Mouse (Mus musculus) ES-E14 (cell line): ENCODE results near the gene Lamc3. TPM values are rescaled to one million over a fixed set of nuclear protein-coding genes. Genes with fewer than 3 reads are reported as not detected.

Source experiments
- DNase-seq: peaks from one replicate; pipeline ENCODE4 v3.0.0-alpha.2; 2013; ENCODE audit warnings: low read depth, low spot score
- H3K27ac ChIP-seq: 2 replicates; pipeline ENCODE4 v1.5.1; 2012; ENCODE audit warnings: low read depth, mild to moderate bottlenecking, low read length, moderate library complexity, mixed read lengths; ENCODE audit not compliant: poor library complexity, insufficient read depth, severe bottlenecking
- H3K36me3 ChIP-seq: 2 replicates; pipeline ENCODE4 v1.6.1; 2012; ENCODE audit warnings: mild to moderate bottlenecking, low read length, moderate library complexity, mixed read lengths; ENCODE audit not compliant: control insufficient read depth, poor library complexity, insufficient read depth, severe bottlenecking
- H3K4me1 ChIP-seq, 2 experiments: fragments of 150-350 bp in 1 of 2; sonication (generic) in 1 of 2; 2 replicates each; pipeline ENCODE4 v1.6.1; 2012; ENCODE audit warnings: low read length in 2 of 2, mild to moderate bottlenecking in 1 of 2, mixed read lengths in 1 of 2; ENCODE audit not compliant: control insufficient read depth in 2 of 2, insufficient read depth in 2 of 2, poor library complexity in 1 of 2
- H3K4me3 ChIP-seq, 2 experiments: fragments of 150-350 bp in 1 of 2; sonication (generic) in 1 of 2; 2 replicates each; pipeline ENCODE4 v1.5.1; 2012; ENCODE audit warnings: low read length in 2 of 2, low read depth in 1 of 2, mild to moderate bottlenecking in 1 of 2, mixed read lengths in 1 of 2; ENCODE audit not compliant: insufficient read depth in 1 of 2, poor library complexity in 1 of 2, severe bottlenecking in 1 of 2
- H3K9ac ChIP-seq: 2 replicates; pipeline ENCODE4 v1.6.1; 2012; ENCODE audit warnings: low read depth, mild to moderate bottlenecking, low read length, mixed read lengths; ENCODE audit not compliant: poor library complexity, insufficient read depth, severe bottlenecking
- H3K9me3 ChIP-seq: fragments of 150-350 bp; sonication (generic); 2 replicates; pipeline ENCODE4 v1.6.1; 2012; ENCODE audit warnings: low read depth, mild to moderate bottlenecking, low read length; ENCODE audit not compliant: control insufficient read depth, insufficient read depth
- CHD2 ChIP-seq: IDR thresholded peaks from 2 replicates; pipeline ENCODE4 v1.6.1; 2014; ENCODE audit warnings: mild to moderate bottlenecking, low read depth, low read length, inconsistent platforms
- HCFC1 ChIP-seq: IDR thresholded peaks from 2 replicates; pipeline ENCODE4 v1.6.1; 2012; ENCODE audit warnings: low read length, inconsistent platforms, borderline replicate concordance; ENCODE audit not compliant: insufficient read depth
- MAFK ChIP-seq: IDR thresholded peaks from 2 replicates; pipeline ENCODE4 v1.6.1; 2014; ENCODE audit warnings: mild to moderate bottlenecking, low read depth, low read length, inconsistent platforms; ENCODE audit not compliant: insufficient read depth
- ZC3H11A ChIP-seq: IDR thresholded peaks from 2 replicates; pipeline ENCODE4 v1.6.1; 2012; ENCODE audit warnings: low read depth, mild to moderate bottlenecking, inconsistent platforms, low read length, borderline replicate concordance
- ZNF384 ChIP-seq: IDR thresholded peaks from 2 replicates; pipeline ENCODE4 v1.6.1; 2012; ENCODE audit warnings: low read depth, low read length, inconsistent platforms
- in situ Hi-C, 2 experiments: fragments of 600-800 bp; cut with MboI; formaldehyde crosslinking; loops; one replicate each; pipeline ENCODE4 v1.15.1; 2025; ENCODE audit warnings: low sequenced_read_pairs in 2 of 2, inconsistent platforms in 1 of 2; ENCODE audit not compliant: unreplicated experiment in 2 of 2
- total RNA-seq: library from RNA; depleted of rRNA; stranded (reverse); fragments of 300-350 nt; gene quantifications from 2 replicates; pipeline ENCODE4 v1.2.3, GENCODE M21; 2012

Lamc3 gene
- total RNA-seq, 1 experiment: 0.18 TPM

GRCm38 (mm10) chr2:31868538-31869164 lies 18.4 kb upstream of the Lamc3 start:
- Histone ChIP-seq H3K9ac (no peak overlapping the region), H3K27ac (no peak overlapping the region), H3K9me3 (no peaks in the 10 kb centered on the region), H3K4me3 (no peak overlapping the region), H3K4me1 (peaks cover 0 to 7% of the 10 kb centered on the region in 2 experiments; a peak in 1 of 4 replicates), H3K36me3 (no peaks in the 10 kb centered on the region)
- no peak for TF ChIP-seq HCFC1
- no peak for TF ChIP-seq CHD2
- no peak for TF ChIP-seq MAFK
- TF ChIP-seq ZC3H11A: no peak
- no peak for TF ChIP-seq ZNF384
- in situ Hi-C loops: no loop called here
- DNase-seq: no peak

GRCm38 (mm10) chr2:31869692-31870091 lies 17.4 kb upstream of the Lamc3 start:
- no peak overlapping the region for H3K4me3 ChIP-seq
- no peak for DNase-seq
- in situ Hi-C loops: no loop called here
- no peak overlapping the region for H3K9ac ChIP-seq
- no peak for TF ChIP-seq ZNF384
- H3K36me3 ChIP-seq: no peaks in the 10 kb centered on the region
- H3K9me3 ChIP-seq: no peaks in the 10 kb centered on the region
- H3K4me1 ChIP-seq: peaks cover 0 to 7% of the 10 kb centered on the region in 2 experiments; a peak in 1 of 4 replicates
- H3K27ac ChIP-seq: no peak overlapping the region

- Histone ChIP-seq H3K9me3 (no peaks in the 10 kb centered on the region), H3K4me1 (peaks cover 0 to 7% of the 10 kb centered on the region in 2 experiments; a peak in 1 of 4 replicates), H3K4me3 (no peak overlapping the region), H3K27ac (no peak overlapping the region; the same call in 1 of the 2 replicates), H3K9ac (no peak overlapping the region), H3K36me3 (no peaks in the 10 kb centered on the region)
- in situ Hi-C loops: no loop called here
- DNase-seq: no peak
- TF ChIP-seq ZNF384 (no peak), MAFK (no peak), ZC3H11A (no peak), HCFC1 (no peak), CHD2 (no peak)
These were observed 16.4 kb upstream of the Lamc3 start for GRCm38 (mm10) chr2:31870683-31871082.

- Histone ChIP-seq H3K9ac (no peak overlapping the region), H3K36me3 (no peaks in the 10 kb centered on the region), H3K4me3 (no peak overlapping the region), H3K9me3 (no peaks in the 10 kb centered on the region), H3K27ac (no peak overlapping the region), H3K4me1 (peaks cover 0 to 4% of the 10 kb centered on the region in 2 experiments; a peak in 1 of 4 replicates)
- DNase-seq: no peak
- TF ChIP-seq CHD2: no peak
- TF ChIP-seq MAFK: no peak
- in situ Hi-C loops: no loop called here
These were observed 12.7 kb upstream of the Lamc3 start for GRCm38 (mm10) chr2:31874290-31874855.

GRCm38 (mm10) chr2:31876446-31876845 lies 10.6 kb upstream of the Lamc3 start:
- DNase-seq: no peak
- no peak overlapping the region for H3K27ac ChIP-seq
- no peak overlapping the region for H3K4me3 ChIP-seq

More at GRCm38 (mm10) chr2:31876446-31876845, 10.6 kb upstream of the Lamc3 start:
- peaks cover 0 to 6% of the 10 kb centered on the region in 2 experiments; a peak in 2 of 4 replicates for H3K4me1 ChIP-seq
- no peak overlapping the region for H3K9ac ChIP-seq
- in situ Hi-C loops: no loop called here
- H3K36me3 ChIP-seq: no peaks in the 10 kb centered on the region
- H3K9me3 ChIP-seq: no peaks in the 10 kb centered on the region
- TF ChIP-seq HCFC1 (no peak), CHD2 (no peak), ZC3H11A (no peak), ZNF384 (no peak), MAFK (no peak)
